Mouse (Mus musculus): ENCODE results near the gene Ryr2.

Ryr2 gene

DNA sequence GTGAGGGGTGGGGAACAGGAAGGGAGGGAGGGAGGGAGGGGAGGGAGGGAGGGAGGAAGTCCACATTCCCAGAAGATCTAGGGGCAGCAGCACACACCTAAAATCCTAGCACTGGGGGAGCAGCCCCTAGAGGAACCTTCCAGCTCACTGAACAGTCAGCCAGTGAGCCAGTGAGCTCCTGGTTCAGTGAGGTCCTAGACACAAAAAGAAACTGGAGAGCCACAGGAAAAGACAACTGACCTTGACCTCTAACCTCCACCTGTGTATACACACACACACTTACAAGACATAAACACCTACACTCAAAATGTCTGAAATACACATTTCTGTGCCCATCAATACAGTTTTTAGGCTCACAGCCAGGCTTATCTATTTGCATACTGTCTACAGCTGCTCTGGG lies 173.4 kb downstream of the Ryr2 start:
- DNase-seq, result no peak

DNA sequence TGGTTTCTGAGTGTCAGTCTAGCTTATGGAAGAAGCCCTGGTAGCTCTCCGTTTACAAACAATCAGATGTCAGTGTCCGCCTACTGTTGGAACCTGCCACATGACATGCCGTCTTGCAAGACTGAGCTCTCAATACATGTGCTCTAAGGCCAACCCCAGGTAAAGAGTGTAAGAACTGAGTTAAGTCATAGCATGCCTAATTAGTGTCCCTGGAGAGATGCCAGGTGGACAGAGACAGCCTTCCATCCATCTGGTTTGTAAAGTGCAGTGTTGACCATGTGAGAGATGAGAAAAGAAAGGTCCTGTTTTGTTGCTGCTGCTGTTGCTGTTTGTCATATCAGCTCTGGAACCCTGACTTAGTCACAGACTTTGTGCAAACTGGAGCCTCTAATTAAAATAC lies 178.0 kb downstream of the Ryr2 start:
- peak; percentile 54 to 61 for DNase-seq

DNA sequence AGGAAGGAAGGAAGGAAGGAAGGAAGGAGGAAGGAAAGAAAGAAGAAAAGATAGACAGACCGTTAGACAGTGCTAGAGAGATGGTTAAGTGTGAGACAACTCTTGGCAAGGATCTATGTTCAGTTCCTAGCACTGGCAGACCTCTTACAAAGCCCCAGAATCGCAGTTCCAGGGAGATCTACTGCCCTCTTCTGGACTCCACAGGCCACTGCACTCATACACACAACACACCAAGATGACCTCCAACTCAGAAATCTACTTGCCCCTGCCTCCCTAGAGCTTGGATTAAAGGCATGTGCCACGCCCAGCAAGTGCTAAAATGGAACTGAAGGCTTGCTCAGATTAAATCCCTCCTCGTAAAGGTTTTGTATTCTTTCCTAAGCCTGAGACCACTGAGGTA lies 179.0 kb downstream of the Ryr2 start:
- no peak for DNase-seq

GRCm38 (mm10) chr13:11926720-11927500 lies 179.8 kb downstream of the Ryr2 start:
- DNase-seq, result peak; percentile 64 to 66

DNA sequence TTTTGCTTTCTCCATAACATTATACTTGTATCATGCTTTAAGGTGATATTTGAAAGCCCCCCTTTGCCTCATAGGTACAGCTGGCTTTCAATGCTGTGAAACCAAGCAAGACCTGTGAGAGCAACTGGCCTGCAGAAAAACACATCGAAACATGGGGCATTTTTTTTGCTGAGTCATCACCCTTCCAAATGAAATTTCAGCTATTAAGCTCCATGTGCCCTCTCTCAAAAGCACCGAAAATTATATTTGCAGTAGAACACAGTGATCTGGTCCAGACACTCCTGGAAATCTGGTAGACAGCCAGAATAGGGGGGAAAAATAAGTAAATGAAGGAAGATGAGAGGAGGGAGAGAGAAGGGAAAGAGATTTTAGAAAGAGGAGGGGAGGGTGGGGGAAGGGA lies 180.5 kb downstream of the Ryr2 start:
- no peak for DNase-seq

- peak; percentile 33 to 45 for DNase-seq
Measured at GRCm38 (mm10) chr13:11924732-11925131, 182.0 kb downstream of the Ryr2 start.

GRCm38 (mm10) chr13:11920495-11920894 lies 186.2 kb downstream of the Ryr2 start:
- DNase-seq, result peak; percentile 65 to 72

- DNase-seq, result no peak
Measured at GRCm38 (mm10) chr13:11919448-11919847, 187.3 kb downstream of the Ryr2 start.

DNA sequence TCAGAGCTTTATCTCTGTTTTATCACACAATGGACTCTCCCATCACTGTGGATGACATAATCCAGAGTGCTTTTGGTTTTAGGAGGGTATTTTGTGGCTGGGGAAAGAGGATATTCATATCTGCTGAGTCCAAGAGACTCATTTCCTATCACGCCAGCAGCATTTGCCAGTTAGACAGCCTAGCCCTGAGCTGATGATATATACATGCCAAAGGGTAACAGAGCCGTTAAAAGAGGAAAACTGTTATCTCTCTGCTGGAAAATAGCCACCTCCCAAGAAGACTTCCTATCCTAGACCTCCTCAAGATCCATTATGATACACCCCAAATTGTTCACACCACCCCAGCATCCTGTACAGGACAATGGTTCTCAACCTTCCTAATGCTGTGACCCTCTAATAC lies 191.1 kb downstream of the Ryr2 start:
- no peak for DNase-seq

GRCm38 (mm10) chr13:11914682-11915081 lies 192.1 kb downstream of the Ryr2 start:
- no peak for DNase-seq

DNA sequence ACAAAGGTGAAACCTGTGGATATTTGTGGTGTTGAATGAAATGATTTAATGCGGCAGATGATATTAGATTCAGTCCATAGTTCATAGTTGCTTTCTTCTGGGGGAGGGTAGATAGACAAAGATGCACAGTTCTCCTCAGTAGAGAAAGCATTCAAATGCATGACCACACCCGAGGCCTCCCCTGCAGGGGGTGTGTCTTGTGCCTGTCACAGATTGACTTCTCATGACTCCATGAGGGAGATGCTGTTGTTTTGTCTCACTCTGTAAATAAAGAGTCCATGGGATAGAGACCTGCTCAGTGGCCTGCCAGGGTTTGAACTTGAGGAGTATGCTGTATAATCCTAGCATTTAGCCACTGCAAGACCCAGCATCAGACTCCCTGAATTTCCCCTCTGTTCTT lies 194.5 kb downstream of the Ryr2 start:
- DNase-seq, result no peak

DNA sequence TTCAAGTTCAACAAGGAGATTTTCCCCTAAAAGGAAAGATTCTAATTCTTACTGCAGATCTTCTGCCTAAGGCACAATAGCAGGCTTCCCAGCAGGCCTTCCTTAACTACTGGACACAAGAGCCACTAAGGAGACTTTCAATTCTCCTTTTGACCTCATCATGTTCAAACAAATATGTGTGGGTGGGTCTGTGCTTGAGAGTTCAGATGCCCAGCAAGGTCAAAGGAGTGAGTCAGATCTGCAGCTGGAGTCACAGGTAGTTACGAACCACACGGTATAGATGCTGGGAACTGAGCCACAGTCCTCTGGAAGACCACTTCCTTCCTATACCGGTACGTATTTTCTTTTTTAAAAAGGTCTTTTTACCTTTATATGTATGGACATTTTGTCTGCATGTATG lies 198.6 kb downstream of the Ryr2 start:
- no peak for DNase-seq

DNA sequence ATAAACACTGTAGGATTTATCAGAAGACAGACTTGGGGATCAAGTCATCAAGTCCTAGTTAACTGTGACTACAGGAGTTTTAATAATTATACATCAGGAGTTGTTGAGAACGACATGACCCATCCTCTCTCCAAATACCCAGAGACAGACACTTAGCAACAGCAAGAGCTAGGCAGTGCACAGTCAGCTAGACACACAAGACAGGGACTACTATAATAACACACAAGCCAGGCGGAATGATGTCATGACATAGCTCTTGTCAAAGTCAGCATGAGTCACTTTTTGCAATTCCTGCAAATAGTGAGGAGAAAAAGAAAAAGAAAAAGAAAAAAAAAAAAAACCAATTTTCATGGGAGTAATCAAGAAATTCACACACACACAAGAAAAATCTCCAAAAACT lies 201.6 kb downstream of the Ryr2 start:
- DNase-seq, result no peak

DNA sequence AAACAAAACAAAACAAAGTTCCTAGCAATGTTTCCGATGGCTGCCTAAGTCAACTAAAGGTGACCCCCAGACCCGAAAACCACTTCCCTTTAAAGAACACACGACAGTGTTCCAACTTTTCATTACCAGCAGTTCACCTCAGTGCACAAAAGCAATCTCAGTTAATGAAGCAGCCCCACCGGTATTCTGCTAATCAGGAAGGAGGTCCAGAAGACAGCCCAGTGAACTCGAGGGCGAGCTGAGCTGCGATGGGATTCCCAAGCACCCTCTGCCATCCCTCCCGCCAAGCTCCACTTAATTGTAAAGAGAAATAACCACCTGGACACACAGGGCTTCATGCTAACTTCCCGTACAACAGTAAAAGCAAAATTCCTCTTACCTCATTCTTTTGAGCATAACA lies 203.5 kb downstream of the Ryr2 start:
- peak in 1 of 2 experiments; percentile 7 for DNase-seq

GRCm38 (mm10) chr13:11902856-11903255 lies 203.9 kb downstream of the Ryr2 start:
- DNase-seq, result no peak

GRCm38 (mm10) chr13:11900631-11901030 lies 206.1 kb downstream of the Ryr2 start:
- no peak for DNase-seq

DNA sequence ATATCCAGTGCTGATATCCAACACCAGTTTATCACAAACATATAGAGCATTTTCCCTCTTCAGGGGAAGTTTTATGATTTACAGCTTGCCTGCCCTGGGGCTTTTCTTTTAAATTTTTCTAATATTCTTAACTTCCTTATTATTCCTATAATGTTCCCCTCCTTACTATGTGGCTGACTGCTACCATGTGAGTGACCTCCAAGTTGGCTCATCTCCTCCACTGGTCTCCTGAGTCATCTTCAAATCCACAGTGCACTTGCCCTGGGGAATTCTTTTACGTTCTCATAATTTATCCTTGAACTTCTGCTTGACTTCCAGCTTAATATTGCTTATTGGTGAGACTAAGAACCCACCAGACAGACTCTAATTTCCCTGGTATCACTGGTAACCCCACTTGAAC lies 211.1 kb downstream of the Ryr2 start:
- DNase-seq, result no peak

DNA sequence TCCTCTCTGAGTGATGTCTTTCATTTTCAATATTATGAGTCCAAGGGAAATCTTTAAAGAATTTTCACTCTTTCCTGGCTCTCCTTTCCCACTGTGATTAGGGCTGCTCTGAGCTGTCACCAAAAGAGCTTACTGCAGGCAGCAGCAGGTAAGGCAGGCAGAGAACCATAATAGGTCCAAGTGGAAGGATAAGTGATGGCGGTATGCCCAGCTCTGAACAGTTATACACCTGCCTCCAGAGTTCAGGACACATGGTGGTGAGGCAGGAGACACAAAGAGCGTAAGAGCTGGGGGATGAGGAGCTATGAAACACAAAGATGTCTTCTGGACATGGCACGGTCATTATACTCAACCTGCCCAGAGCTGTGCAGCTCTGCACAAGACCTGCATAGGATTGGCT lies 215.0 kb downstream of the Ryr2 start:
- DNase-seq, result peak; percentile 77

- DNase-seq, result no peak
Measured at GRCm38 (mm10) chr13:11891115-11891514, 215.6 kb downstream of the Ryr2 start.

GRCm38 (mm10) chr13:11884175-11884574 lies 222.6 kb downstream of the Ryr2 start:
- DNase-seq, result no peak

DNA sequence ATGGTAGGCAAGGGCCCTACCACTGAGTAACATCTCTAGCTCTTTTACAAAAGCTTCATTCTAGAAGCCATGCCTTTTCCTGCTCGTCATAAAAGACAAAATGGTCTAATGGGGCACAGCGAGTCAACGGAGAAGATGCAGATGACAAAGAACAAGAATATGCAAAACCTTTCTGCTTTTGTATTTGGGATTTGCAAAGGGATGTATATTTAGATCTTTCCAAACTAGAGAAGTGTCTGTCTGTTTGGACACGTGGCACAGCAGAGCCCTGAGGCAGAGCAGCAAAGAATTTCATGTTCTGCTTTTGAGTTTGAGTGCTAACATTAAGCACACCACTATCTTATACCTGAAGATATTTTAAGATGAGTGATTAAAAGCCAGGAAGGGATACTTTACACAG lies 224.4 kb downstream of the Ryr2 start:
- DNase-seq, result no peak

DNA sequence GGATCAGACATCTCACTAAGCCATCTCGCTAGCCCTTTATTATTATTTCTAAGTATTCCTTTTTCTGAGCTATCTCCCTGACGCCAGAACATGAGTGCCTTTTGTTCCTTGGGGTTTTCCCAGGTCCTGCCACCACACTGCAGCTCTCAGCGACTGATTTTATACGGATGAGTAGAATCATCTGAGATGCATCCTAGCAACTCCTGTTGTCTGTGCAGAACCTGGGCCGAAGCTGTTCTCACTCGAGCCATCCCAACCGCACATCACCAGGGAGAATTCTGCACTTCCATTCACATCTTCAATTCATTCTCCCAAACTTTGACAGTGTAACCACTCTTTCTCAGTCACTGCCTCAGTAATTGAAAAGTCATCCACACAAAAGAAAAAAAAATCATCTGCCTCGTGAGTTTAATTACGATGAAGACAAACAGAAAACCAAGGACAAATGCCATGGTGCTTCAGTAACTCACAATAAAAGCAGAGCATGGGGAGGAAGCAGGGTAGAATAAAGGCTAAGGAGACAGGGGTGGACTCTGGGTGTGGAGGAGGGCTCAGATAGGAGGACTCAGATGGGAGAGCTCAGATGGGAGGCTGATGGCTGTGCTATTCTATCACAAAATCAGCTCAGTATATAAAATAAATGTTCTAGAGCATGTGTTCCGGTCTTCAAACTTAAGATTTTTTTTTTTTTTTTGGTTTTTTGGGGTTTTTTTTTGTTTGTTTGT lies 226.1 kb downstream of the Ryr2 start:
- peak in 1 of 2 experiments; percentile 28 for DNase-seq

DNA sequence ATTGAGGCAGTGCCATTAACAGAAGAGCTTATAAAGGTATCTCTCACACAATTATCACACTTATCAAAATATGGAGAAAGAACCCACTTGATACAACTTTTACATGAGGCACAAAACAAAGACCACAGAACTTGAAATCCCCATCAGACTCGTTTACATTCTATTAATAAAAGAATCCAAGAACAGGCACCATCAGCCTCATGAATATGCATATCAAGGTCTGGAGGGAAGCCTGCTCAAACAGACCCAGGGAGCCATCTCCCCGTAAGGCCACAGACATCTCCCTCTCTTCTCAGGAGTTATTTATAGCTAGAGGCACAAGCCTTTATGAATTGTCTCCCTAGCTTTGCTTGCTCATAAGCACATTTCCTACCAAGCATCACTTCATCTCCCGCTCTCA lies 227.7 kb downstream of the Ryr2 start:
- no peak for DNase-seq

- DNase-seq, result peak in 1 of 2 experiments; percentile 26
Measured at GRCm38 (mm10) chr13:11874852-11875251, 231.9 kb downstream of the Ryr2 start.
